14 mouse cellular contexts compared by ENCODE assay signal in genomic region chr5:76659958-76660635, GRCm38 (mm10). TPM values are rescaled to one million over a fixed set of nuclear protein-coding genes. Genes with fewer than 3 reads are reported as not detected.
DNase-seq lines count a peak whose midpoint lies in the region; ATAC-seq lines count a peak whose summit lies in the region.
"Had no signal": no experiment of that assay in that cellular context is flagged by ENCODE, and none has a peak within 500 bp of the region (broad histone marks: within the 10 kb centered on the region; RNA-seq: fewer than 3 reads in every experiment).

No protein-coding gene starts in this region.

- H3K36me3 ChIP-seq in liver, embryonic 11.5 days (ENCODE audit: control insufficient read depth, insufficient read depth, low read length) = no peaks in the 10 kb centered on the region
- H3K36me3 ChIP-seq in hindbrain, embryonic 12.5 days = no peaks in the 10 kb centered on the region
- 0 out of 2 replicates have a peak, but pooled peaks cover 4% of the 10 kb centered on the region for H3K36me3 ChIP-seq in liver, embryonic 13.5 days
- no peaks in the 10 kb centered on the region for H3K36me3 ChIP-seq in neural tube, embryonic 13.5 days
- H3K36me3 ChIP-seq: heart, embryonic 15.5 days had no signal

- no peaks in the 10 kb centered on the region for H3K9me3 ChIP-seq in liver, embryonic 11.5 days (ENCODE audit: control insufficient read depth, low read length)
- no peaks in the 10 kb centered on the region for H3K9me3 ChIP-seq in hindbrain, embryonic 12.5 days (replicated peaks)
- no peaks in the 10 kb centered on the region for H3K9me3 ChIP-seq in liver, embryonic 13.5 days (replicated peaks)
- no peaks in the 10 kb centered on the region for H3K9me3 ChIP-seq in neural tube, embryonic 13.5 days
- H3K9me3 ChIP-seq: embryonic facial prominence, embryonic 10.5 days; heart, embryonic 15.5 days had no signal

- no peak overlapping the region for H3K4me3 ChIP-seq in liver, embryonic 11.5 days (ENCODE audit: low read depth, low read length)
- H3K4me3 ChIP-seq in hindbrain, embryonic 12.5 days = no peak overlapping the region
- H3K4me3 ChIP-seq in liver, embryonic 13.5 days (replicated peaks) = peak overlapping the region; percentile 89; the same call in 1 of the 2 replicates
- peak overlapping the region; percentile 95; the same call in 1 of the 2 replicates for H3K4me3 ChIP-seq in neural tube, embryonic 13.5 days
- H3K4me3 ChIP-seq: heart, embryonic 15.5 days had no signal

- no peak for ATAC-seq in liver, embryonic 11.5 days (replicated peaks; ENCODE audit: low FRiP score)
- no peak for ATAC-seq in hindbrain, embryonic 12.5 days (ENCODE audit: low FRiP score)
- ATAC-seq in liver, embryonic 13.5 days (ENCODE audit: low read depth) = no peak
- ATAC-seq in neural tube, embryonic 13.5 days (ENCODE audit: low read depth) = no peak

- H3K9ac ChIP-seq in liver, embryonic 11.5 days (ENCODE audit: low read depth, low read length) = 0 out of 2 replicates have a peak overlapping the region, but pooled peaks have one; percentile 5
- H3K9ac ChIP-seq in hindbrain, embryonic 12.5 days = no peak overlapping the region
- peak overlapping the region; percentile 14 for H3K9ac ChIP-seq in liver, embryonic 13.5 days
- 0 out of 2 replicates have a peak overlapping the region, but pooled peaks have one; percentile 8 for H3K9ac ChIP-seq in neural tube, embryonic 13.5 days
- H3K9ac ChIP-seq: heart, embryonic 15.5 days had no signal

- H3K4me1 ChIP-seq in liver, embryonic 11.5 days (replicated peaks; ENCODE audit: control insufficient read depth, insufficient read depth, low read length) = peaks cover 20% of the 10 kb centered on the region
- peaks cover 33% of the 10 kb centered on the region for H3K4me1 ChIP-seq in hindbrain, embryonic 12.5 days
- peaks cover 59% of the 10 kb centered on the region for H3K4me1 ChIP-seq in liver, embryonic 13.5 days (replicated peaks)
- H3K4me1 ChIP-seq in neural tube, embryonic 13.5 days (replicated peaks) = peaks cover 55% of the 10 kb centered on the region

- no peak overlapping the region for H3K27ac ChIP-seq in liver, embryonic 11.5 days (ENCODE audit: low read depth, low read length)
- no peak overlapping the region for H3K27ac ChIP-seq in hindbrain, embryonic 12.5 days
- H3K27ac ChIP-seq in liver, embryonic 13.5 days = peak overlapping the region; percentile 94
- no peak overlapping the region for H3K27ac ChIP-seq in neural tube, embryonic 13.5 days (replicated peaks)
- H3K27ac ChIP-seq: embryonic facial prominence, embryonic 10.5 days; heart, embryonic 15.5 days had no signal

- H3K27me3 ChIP-seq in liver, embryonic 11.5 days (replicated peaks; ENCODE audit: control insufficient read depth, insufficient read depth, low read length) = no peaks in the 10 kb centered on the region
- no peaks in the 10 kb centered on the region for H3K27me3 ChIP-seq in hindbrain, embryonic 12.5 days
- no peaks in the 10 kb centered on the region for H3K27me3 ChIP-seq in liver, embryonic 13.5 days
- no peaks in the 10 kb centered on the region for H3K27me3 ChIP-seq in neural tube, embryonic 13.5 days

- no peak overlapping the region for H3K4me2 ChIP-seq in liver, embryonic 11.5 days
- H3K4me2 ChIP-seq in hindbrain, embryonic 12.5 days (replicated peaks) = peak overlapping the region; percentile 78; the same call in 1 of the 2 replicates
- H3K4me2 ChIP-seq in liver, embryonic 13.5 days = peak overlapping the region; percentile 97
- H3K4me2 ChIP-seq in neural tube, embryonic 13.5 days = peak overlapping the region; percentile 78
- H3K4me2 ChIP-seq: heart, embryonic 15.5 days had no signal

- no peak for DNase-seq in liver, embryonic 11.5 days (ENCODE audit: low spot score)
- DNase-seq in liver = no peak
- DNase-seq in liver, embryonic 13.5 days = no peak
- DNase-seq in gastrocnemius, postnatal 4 days (ENCODE audit: low spot score in 2 of 2) = no peak
- no peak for DNase-seq in testis, postnatal 14 days (ENCODE audit: low spot score)
- DNase-seq: adrenal gland, postnatal 36 days; cerebellum, postnatal 25 days; gastrocnemius, postnatal 36 days; kidney, adult 9 months; lung, adult 2 months had no signal

- 85% methylated on average over 8 of the region's 8 CpGs for WGBS in liver, embryonic 11.5 days
- WGBS in hindbrain, embryonic 12.5 days = 82% methylated on average over 8 of the region's 8 CpGs
- 80% methylated on average over 8 of the region's 8 CpGs for WGBS in liver, embryonic 13.5 days (ENCODE audit: insufficient replicate concordance)
- 62% methylated on average over 8 of the region's 8 CpGs for WGBS in neural tube, embryonic 13.5 days

RNA-seq across cellular contexts. Expression of gene C530008M17Rik, which starts 3.8 kb away (rescaled TPM):
- 8.9 and 10.8 TPM in 2 replicates for polyA plus RNA-seq in liver, embryonic 11.5 days (2014; fragmentation: Nextera tagmentation; extraction: Ambion mirVana)
- 81.2 and 81.5 TPM in 2 replicates for polyA plus RNA-seq in hindbrain, embryonic 12.5 days (2016; fragmentation: Nextera tagmentation; extraction: Ambion mirVana)
- polyA plus RNA-seq in liver, embryonic 13.5 days (2015; fragmentation: Nextera tagmentation; extraction: Ambion mirVana) = 7.4 and 7.5 TPM in 2 replicates
- polyA plus RNA-seq in neural tube, embryonic 13.5 days (2015; fragmentation: Nextera tagmentation; extraction: Ambion mirVana) = 58.5 and 62.3 TPM in 2 replicates
- total RNA-seq in gastrocnemius, postnatal 4 days (2021) = 10 to 100 TPM; 17.7 to 20.1 TPM

Comparison
In these comparisons a context has a peak if more than half of its experiments do, and no peak if none do; other contexts are left out.
1. H3K4me3 ChIP-seq: peak in liver, embryonic 13.5 days (single experiment) and neural tube, embryonic 13.5 days (single experiment); none in liver, embryonic 11.5 days (single experiment) and hindbrain, embryonic 12.5 days (single experiment).